Mouse (Mus musculus) midbrain, embryonic 14.5 days (tissue): Measurements from ENCODE around the gene Pgm1. TPM values are rescaled to one million over a fixed set of nuclear protein-coding genes. Genes with fewer than 3 reads are reported as not detected.

Experiments used
- ATAC-seq: fragments of 200-750 bp; cut with Nextera tagmentation; 2 replicates; pipeline ENCODE4 v1.8.0; 2017; ENCODE audit warnings: moderate number of reproducible peaks, moderate library complexity; ENCODE audit not compliant: low FRiP score, low TSS enrichment
- DNase-seq: peaks from one replicate; pipeline ENCODE4 v3.0.0-alpha.2; 2015
- H3K27ac ChIP-seq: fragments of 300-500 bp; sonication (generic); replicated peaks from 2 replicates; pipeline ENCODE4 v1.5.1; 2014; ENCODE audit warnings: mild to moderate bottlenecking, low read depth, low read length, moderate library complexity
- H3K27me3 ChIP-seq: fragments of 300-500 bp; sonication (generic); 2 replicates; pipeline ENCODE4 v1.6.1; 2014; ENCODE audit warnings: low read length, control low read depth, mixed read lengths; ENCODE audit not compliant: control insufficient read depth, insufficient read depth
- H3K36me3 ChIP-seq: fragments of 300-500 bp; sonication (generic); 2 replicates; pipeline ENCODE4 v1.6.1; 2014; ENCODE audit warnings: low read length, control low read depth; ENCODE audit not compliant: control insufficient read depth, insufficient read depth
- H3K4me1 ChIP-seq: fragments of 300-500 bp; sonication (generic); 2 replicates; pipeline ENCODE4 v1.6.1; 2014; ENCODE audit warnings: mild to moderate bottlenecking, antibody characterized with exemption, low read length, control low read depth; ENCODE audit not compliant: control insufficient read depth, insufficient read depth
- H3K4me2 ChIP-seq: fragments of 300-500 bp; sonication (generic); 2 replicates; pipeline ENCODE4 v1.6.1; 2014; ENCODE audit warnings: mild to moderate bottlenecking, low read length, moderate library complexity
- H3K4me3 ChIP-seq: fragments of 300-500 bp; sonication (generic); replicated peaks from 2 replicates; pipeline ENCODE4 v1.5.1; 2014; ENCODE audit warnings: low read depth, low read length
- H3K9ac ChIP-seq: fragments of 300-500 bp; sonication (generic); replicated peaks from 2 replicates; pipeline ENCODE4 v1.6.1; 2014; ENCODE audit warnings: mild to moderate bottlenecking, low read length, moderate library complexity
- H3K9me3 ChIP-seq: fragments of 300-500 bp; sonication (generic); 2 replicates; pipeline ENCODE4 v1.6.1; 2016; ENCODE audit warnings: low read length, control low read depth, mixed read lengths; ENCODE audit not compliant: control insufficient read depth
- WGBS: fragments of 180-500 bp; shearing (Covaris S2); extraction: QIAGEN DNeasy Blood & Tissue Kit; methylation state at CpG from one replicate; pipeline ENCODE4 v1.1.7; 2014; 5-methylcytosine and 5-hydroxymethylcytosine counted together
- polyA plus RNA-seq: library from polyadenylated mRNA; unstranded; fragments of >200 nt; fragmentation: Nextera tagmentation; extraction: Ambion mirVana; gene quantifications from 2 replicates; pipeline ENCODE4 v1.2.1, GENCODE M21; 2014

Gene Pgm1
- polyA plus RNA-seq, 1 experiment from 2014 or later = 76.0 TPM

GRCm38 (mm10) chr4:100035919-100036554, 106.8 kb downstream of the Pgm1 start:
- no peak overlapping the region for H3K4me2 ChIP-seq
- H3K9me3 ChIP-seq = no peaks in the 10 kb centered on the region
- H3K27ac ChIP-seq = no peak overlapping the region
- H3K9ac ChIP-seq = no peak overlapping the region
- no peaks in the 10 kb centered on the region for H3K4me1 ChIP-seq
- H3K36me3 ChIP-seq = no peaks in the 10 kb centered on the region
- no peaks in the 10 kb centered on the region for H3K27me3 ChIP-seq
- no peak for DNase-seq
- no peak overlapping the region for H3K4me3 ChIP-seq
- no peak for ATAC-seq
- WGBS = 52% methylated on average over 16 of the region's 16 CpGs

Other genes with a start within 250 kb of the Pgm1 start
- 11.1 and 11.6 TPM in 2 replicates for gene Alg6, start 213.8 kb upstream of the Pgm1 start, polyA plus RNA-seq
- 16.2 and 20.1 TPM in 2 replicates for gene Efcab7, start 100.2 kb upstream of the Pgm1 start, polyA plus RNA-seq
- gene Itgb3bp, start 399 bp downstream of the Pgm1 start, polyA plus RNA-seq = 12.7 and 19.0 TPM in 2 replicates
- 0.81 and 1.5 TPM in 2 replicates for gene Ror1, start 166.4 kb downstream of the Pgm1 start, polyA plus RNA-seq